Mouse (Mus musculus): ENCODE data around the gene Esp8. TPM values are rescaled to one million over a fixed set of nuclear protein-coding genes. Genes with fewer than 3 reads are reported as not detected.
"Not testable (repeated sequence)": the region's sequence is repeated elsewhere in the genome, so short reads cannot be mapped to it uniquely, and the experiment has no call there.

Gene Esp8
- not detected for total RNA-seq (2021)
- long read RNA-seq, experiment 1 = 0 reads
- long read RNA-seq, experiment 2 = 0 reads

- no peak for DNase-seq (ENCODE audit: low spot score in 2 of 2)
Measured at GRCm38 (mm10) chr17:40519818-40520217, at the start of gene Esp8. TSS of gene Esp8 (plus strand) at chr17:40520022.

GRCm38 (mm10) chr17:40483566-40483965 lies 36.3 kb upstream of the Esp8 start:
- DNase-seq (ENCODE audit: low spot score in 2 of 2) = not testable (repeated sequence)

- not testable (repeated sequence) for DNase-seq (ENCODE audit: low spot score in 2 of 2)
Measured at GRCm38 (mm10) chr17:40495468-40496185, 24.2 kb upstream of the Esp8 start.

- DNase-seq (ENCODE audit: low spot score in 2 of 2) = no peak
Measured at GRCm38 (mm10) chr17:40529813-40530212, 10.0 kb downstream of the Esp8 start.

- no peak for DNase-seq (ENCODE audit: low spot score in 2 of 2)
Measured at GRCm38 (mm10) chr17:40531147-40531546, 11.3 kb downstream of the Esp8 start.

- DNase-seq (ENCODE audit: low spot score in 2 of 2) = not testable (repeated sequence)
Measured at GRCm38 (mm10) chr17:40547005-40547404, 27.2 kb downstream of the Esp8 start.

GRCm38 (mm10) chr17:40553470-40553869 lies 33.6 kb downstream of the Esp8 start:
- no peak for DNase-seq (ENCODE audit: low spot score in 2 of 2)

- no peak for DNase-seq (ENCODE audit: low spot score in 2 of 2)
Measured at GRCm38 (mm10) chr17:40561207-40561606, 41.4 kb downstream of the Esp8 start, which contains the start of gene Esp6. TSS of gene Esp6 (plus strand) at chr17:40561507.

Other genes with a start within 250 kb of the Esp8 start
- not detected for gene Crisp1, start 200.8 kb upstream of the Esp8 start, total RNA-seq (2021)
- not detected for gene Esp6, start 41.5 kb downstream of the Esp8 start, total RNA-seq (2021)
- not detected for gene Esp4, start 78.6 kb downstream of the Esp8 start, total RNA-seq (2021)
- not detected for gene Esp3, start 112.1 kb downstream of the Esp8 start, total RNA-seq (2021)
- gene Esp1, start 207.1 kb downstream of the Esp8 start, total RNA-seq (2021) = not detected

Measured in left cerebral cortex, adult 18-20 months (tissue).